Mouse (Mus musculus) embryonic facial prominence, embryonic 14.5 days (tissue): ENCODE results near the gene Trdn. TPM values are rescaled to one million over a fixed set of nuclear protein-coding genes. Genes with fewer than 3 reads are reported as not detected.

ENCODE experiments used
- ATAC-seq: fragments of 200-750 bp; cut with Nextera tagmentation; 2 replicates; pipeline ENCODE4 v1.8.0; 2017; ENCODE audit warnings: low read depth, moderate number of reproducible peaks, moderate TSS enrichment
- DNase-seq: peaks from one replicate; pipeline ENCODE4 v3.0.0-alpha.2; 2015; ENCODE audit warnings: low spot score
- H3K27ac ChIP-seq: fragments of 300-500 bp; sonication (generic); replicated peaks from 2 replicates; pipeline ENCODE4 v1.5.1; 2014; ENCODE audit warnings: low read depth, mild to moderate bottlenecking, low read length, moderate library complexity
- H3K27me3 ChIP-seq: fragments of 300-500 bp; sonication (generic); replicated peaks from 2 replicates; pipeline ENCODE4 v1.6.1; 2014; ENCODE audit warnings: low read length; ENCODE audit not compliant: control insufficient read depth, insufficient read depth
- H3K36me3 ChIP-seq: fragments of 300-500 bp; sonication (generic); 2 replicates; pipeline ENCODE4 v1.6.1; 2014; ENCODE audit warnings: low read length, mixed read lengths; ENCODE audit not compliant: control insufficient read depth, insufficient read depth
- H3K4me1 ChIP-seq: fragments of 300-500 bp; sonication (generic); 2 replicates; pipeline ENCODE4 v1.6.1; 2014; ENCODE audit warnings: antibody characterized with exemption, low read length; ENCODE audit not compliant: control insufficient read depth, insufficient read depth
- H3K4me2 ChIP-seq: fragments of 300-500 bp; sonication (generic); 2 replicates; pipeline ENCODE4 v1.6.1; 2014; ENCODE audit warnings: low read depth, mild to moderate bottlenecking, low read length, moderate library complexity, mixed read lengths
- H3K4me3 ChIP-seq: fragments of 300-500 bp; sonication (generic); 2 replicates; pipeline ENCODE4 v1.5.1; 2014; ENCODE audit warnings: low read depth, mild to moderate bottlenecking, low read length
- H3K9ac ChIP-seq: fragments of 300-500 bp; sonication (generic); 2 replicates; pipeline ENCODE4 v1.6.1; 2014; ENCODE audit warnings: low read depth, mild to moderate bottlenecking, low read length, moderate library complexity, mixed read lengths
- H3K9me3 ChIP-seq: fragments of 300-500 bp; sonication (generic); 2 replicates; pipeline ENCODE4 v1.6.1; 2016; ENCODE audit warnings: low read length; ENCODE audit not compliant: control insufficient read depth
- WGBS: fragments of 180-500 bp; shearing (Covaris S2); extraction: QIAGEN DNeasy Blood & Tissue Kit; methylation state at CpG from one replicate; pipeline ENCODE4 v1.1.7; 2014; 5-methylcytosine and 5-hydroxymethylcytosine counted together
- polyA plus RNA-seq: library from polyadenylated mRNA; unstranded; fragments of >200 nt; fragmentation: Nextera tagmentation; extraction: Ambion mirVana; gene quantifications from 2 replicates; pipeline ENCODE4 v1.2.1, GENCODE M21; 2014

Gene Trdn
- polyA plus RNA-seq, 1 experiment from 2014 or later, result 38.4 TPM

DNA sequence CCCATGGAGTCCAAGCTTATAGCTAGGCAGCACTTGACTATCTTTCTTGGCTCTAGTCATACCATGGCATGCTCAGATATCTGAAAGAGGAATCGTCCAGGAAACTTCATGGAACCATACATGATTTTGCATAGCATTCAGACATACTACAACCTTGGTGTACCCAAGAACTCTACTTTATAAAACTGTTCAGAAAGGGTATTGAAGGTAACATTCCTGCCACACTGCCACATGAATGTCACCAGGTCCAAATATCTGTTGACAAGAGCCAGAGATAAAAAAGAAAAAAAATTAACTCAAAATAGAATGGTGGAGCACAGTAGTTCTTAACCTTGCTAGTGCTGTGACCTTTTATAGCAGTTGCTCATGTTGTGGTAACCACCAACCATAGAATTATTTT is 175.8 kb downstream of the Trdn start:
- 74% methylated on average over 1 of the region's 1 CpGs for WGBS
- Histone ChIP-seq H3K4me1 (no peaks in the 10 kb centered on the region), H3K9me3 (no peaks in the 10 kb centered on the region), H3K4me3 (no peak overlapping the region), H3K4me2 (no peak overlapping the region), H3K27me3 (no peaks in the 10 kb centered on the region), H3K36me3 (no peaks in the 10 kb centered on the region), H3K27ac (no peak overlapping the region), H3K9ac (no peak overlapping the region)
- no peak for ATAC-seq
- no peak for DNase-seq

- DNase-seq, result peak; percentile 66
- 26% methylated on average over 2 of the region's 2 CpGs for WGBS
- H3K36me3 ChIP-seq, result no peaks in the 10 kb centered on the region
These were observed 224.6 kb downstream of the Trdn start for GRCm38 (mm10) chr10:33304982-33305381.

DNA sequence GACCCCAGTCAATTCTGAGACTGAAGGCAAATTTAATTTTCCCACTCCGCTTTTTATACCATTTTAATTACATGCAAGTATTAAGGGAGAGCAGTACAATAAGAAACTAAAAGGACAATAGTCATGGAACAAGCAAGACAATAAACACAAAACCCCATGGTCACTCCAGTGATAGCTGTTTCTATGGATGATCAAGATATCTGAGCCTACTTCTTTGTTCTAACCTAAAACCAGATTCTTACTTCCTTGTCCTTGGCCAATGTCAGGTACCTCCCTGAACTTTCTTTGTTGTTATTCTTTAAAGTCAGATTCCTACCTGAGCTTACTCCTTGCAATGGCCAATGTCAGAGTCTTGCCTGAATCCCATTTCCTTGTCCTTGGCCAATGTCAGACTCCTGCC is 272.7 kb downstream of the Trdn start:
- no peaks in the 10 kb centered on the region for H3K4me1 ChIP-seq
- H3K9ac ChIP-seq, result no peak overlapping the region
- no peaks in the 10 kb centered on the region for H3K27me3 ChIP-seq
- no peak overlapping the region for H3K4me3 ChIP-seq
- DNase-seq (no peak), ATAC-seq (no peak)
- no peak overlapping the region for H3K27ac ChIP-seq
- no peaks in the 10 kb centered on the region for H3K36me3 ChIP-seq
- no peaks in the 10 kb centered on the region for H3K9me3 ChIP-seq
- 83% methylated on average over 1 of the region's 1 CpGs for WGBS
- no peak overlapping the region for H3K4me2 ChIP-seq

More at GRCm38 (mm10) chr10:33304982-33305381, 224.6 kb downstream of the Trdn start:
- Histone ChIP-seq H3K9ac (no peak overlapping the region), H3K9me3 (no peaks in the 10 kb centered on the region), H3K4me2 (no peak overlapping the region), H3K27me3 (no peaks in the 10 kb centered on the region), H3K4me1 (no peaks in the 10 kb centered on the region), H3K27ac (no peak overlapping the region), H3K4me3 (no peak overlapping the region)
- no peak for ATAC-seq

DNA sequence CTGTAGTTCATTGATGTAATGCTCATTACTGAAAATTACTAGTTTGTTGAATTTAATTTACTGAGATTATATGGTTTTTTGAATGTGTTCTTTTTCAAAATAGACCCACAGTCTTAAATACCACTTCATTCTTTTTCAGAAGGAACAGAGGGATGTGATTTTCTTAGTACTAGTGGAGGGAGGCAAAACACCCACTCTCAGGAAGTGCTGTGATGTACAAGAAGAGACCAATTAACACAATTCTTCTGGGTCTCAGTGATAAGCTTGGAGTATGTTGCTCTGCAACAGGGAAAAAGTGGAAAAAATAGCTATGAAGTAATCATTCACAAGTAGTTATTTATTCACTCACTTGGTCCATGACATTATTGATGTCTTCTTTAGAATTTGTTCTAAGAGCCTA is 286.2 kb downstream of the Trdn start:
- no peak for DNase-seq
- Histone ChIP-seq H3K27ac (no peak overlapping the region), H3K27me3 (no peaks in the 10 kb centered on the region), H3K36me3 (no peaks in the 10 kb centered on the region), H3K9me3 (no peaks in the 10 kb centered on the region), H3K4me2 (no peak overlapping the region), H3K4me3 (no peak overlapping the region), H3K4me1 (no peaks in the 10 kb centered on the region), H3K9ac (no peak overlapping the region)
- no peak for ATAC-seq

DNA sequence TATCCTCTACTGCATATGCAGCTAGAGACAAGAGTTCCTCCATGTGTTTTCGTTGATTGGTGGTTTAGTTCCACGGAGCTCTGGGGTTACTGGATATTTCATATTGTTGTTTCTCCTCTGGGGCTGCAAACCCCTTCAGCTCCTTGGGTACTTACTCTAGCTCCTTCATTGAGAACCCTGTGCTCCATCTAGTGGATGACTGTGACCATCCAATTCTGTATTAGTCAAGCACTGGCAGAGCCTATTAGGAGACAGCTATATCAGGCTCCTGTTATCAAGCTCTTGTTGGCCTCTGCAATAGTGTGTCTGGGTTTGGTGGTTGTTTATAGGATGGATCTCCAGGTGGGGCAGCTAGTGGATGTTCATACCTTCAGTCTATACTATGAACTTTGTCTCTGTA is 290.2 kb downstream of the Trdn start:
- Histone ChIP-seq H3K36me3 (no peaks in the 10 kb centered on the region), H3K27me3 (no peaks in the 10 kb centered on the region), H3K9ac (no peak overlapping the region), H3K4me3 (no peak overlapping the region), H3K9me3 (no peaks in the 10 kb centered on the region), H3K4me1 (no peaks in the 10 kb centered on the region), H3K27ac (no peak overlapping the region), H3K4me2 (no peak overlapping the region)
- ATAC-seq (no peak), DNase-seq (no peak)
- WGBS, result 69% methylated on average over 2 of the region's 2 CpGs

- H3K4me1 ChIP-seq, result no peaks in the 10 kb centered on the region
- H3K27ac ChIP-seq, result no peak overlapping the region
- 80% methylated on average over 2 of the region's 2 CpGs for WGBS
- DNase-seq (no peak), ATAC-seq (no peak)
- H3K36me3 ChIP-seq, result no peaks in the 10 kb centered on the region
- H3K27me3 ChIP-seq, result no peaks in the 10 kb centered on the region
- no peak overlapping the region for H3K9ac ChIP-seq
- no peak overlapping the region for H3K4me3 ChIP-seq
- no peak overlapping the region for H3K4me2 ChIP-seq
- no peaks in the 10 kb centered on the region for H3K9me3 ChIP-seq
These were observed 295.2 kb downstream of the Trdn start for GRCm38 (mm10) chr10:33375474-33376029.

Other genes with a start within 250 kb of the Trdn start
- 1.6 and 2.4 TPM in 2 replicates for gene Nkain2, start 190.1 kb upstream of the Trdn start, polyA plus RNA-seq